Mouse (Mus musculus) testis, adult 2 months (tissue): ENCODE measurements at regions not wholly inside any gene's neighbourhood (a gene's known extent, or its start where the extent isn't known, plus 50 kb on each side); places are given as distances from the start of the nearest gene placed in this dataset.

Experiments
- H3K27ac ChIP-seq: fragments of 200-500 bp; 2 replicates; pipeline ENCODE4 v1.5.1; 2012; ENCODE audit warnings: low read depth, low read length; ENCODE audit not compliant: control insufficient read depth, insufficient read depth
- H3K27me3 ChIP-seq: fragments of 200-500 bp; 2 replicates; pipeline ENCODE4 v1.6.1; 2012; ENCODE audit warnings: mild to moderate bottlenecking, low read length, moderate library complexity; ENCODE audit not compliant: control insufficient read depth, insufficient read depth
- H3K36me3 ChIP-seq: fragments of 200-500 bp; 2 replicates; pipeline ENCODE4 v1.6.1; 2012; ENCODE audit warnings: mild to moderate bottlenecking, low read length; ENCODE audit not compliant: control insufficient read depth, insufficient read depth
- H3K4me1 ChIP-seq: fragments of 200-500 bp; 2 replicates; pipeline ENCODE4 v1.6.1; 2012; ENCODE audit warnings: low read length; ENCODE audit not compliant: control insufficient read depth, insufficient read depth
- H3K4me3 ChIP-seq: fragments of 200-500 bp; 2 replicates; pipeline ENCODE4 v1.5.1; 2012; ENCODE audit warnings: low read depth, mild to moderate bottlenecking, low read length, moderate library complexity, mixed read lengths; ENCODE audit not compliant: control insufficient read depth
- CTCF ChIP-seq: fragments of 200-500 bp; IDR thresholded peaks from 2 replicates; pipeline ENCODE4 v1.5.1; 2012; ENCODE audit warnings: low read depth, mild to moderate bottlenecking, inconsistent platforms, low read length, moderate library complexity; ENCODE audit not compliant: control insufficient read depth, insufficient read depth, insufficient replicate concordance
- POLR2A ChIP-seq: fragments of 200-500 bp; IDR thresholded peaks from 2 replicates; pipeline ENCODE4 v1.6.1; 2012; ENCODE audit warnings: low read depth, mild to moderate bottlenecking, inconsistent platforms, low read length, moderate library complexity; ENCODE audit not compliant: control insufficient read depth

DNA sequence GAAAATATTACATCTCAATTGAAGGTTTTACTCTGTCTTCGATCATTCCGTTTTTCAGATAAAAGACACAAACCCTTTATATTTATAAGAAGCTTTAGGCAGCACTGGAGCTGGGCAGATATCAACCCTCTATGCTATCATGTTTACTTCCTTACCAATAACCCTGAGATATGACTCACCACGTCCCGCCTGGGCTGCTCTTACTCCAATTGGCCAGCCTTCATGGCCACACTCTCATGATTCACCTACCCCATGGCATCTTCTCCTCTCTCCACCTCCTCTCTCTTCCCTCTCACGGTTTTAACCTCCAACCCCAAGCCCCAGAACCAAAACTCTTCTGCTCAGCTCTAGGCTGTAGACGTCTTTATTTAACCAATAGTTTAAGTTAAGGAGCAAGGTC is 171.9 kb upstream of the Ubl3 start:
- H3K36me3 ChIP-seq = no peaks in the 10 kb centered on the region
- TF ChIP-seq CTCF (no peak), POLR2A (no peak)
- no peaks in the 10 kb centered on the region for H3K4me1 ChIP-seq
- no peak overlapping the region for H3K4me3 ChIP-seq
- H3K27me3 ChIP-seq = no peaks in the 10 kb centered on the region
- no peak overlapping the region for H3K27ac ChIP-seq

DNA sequence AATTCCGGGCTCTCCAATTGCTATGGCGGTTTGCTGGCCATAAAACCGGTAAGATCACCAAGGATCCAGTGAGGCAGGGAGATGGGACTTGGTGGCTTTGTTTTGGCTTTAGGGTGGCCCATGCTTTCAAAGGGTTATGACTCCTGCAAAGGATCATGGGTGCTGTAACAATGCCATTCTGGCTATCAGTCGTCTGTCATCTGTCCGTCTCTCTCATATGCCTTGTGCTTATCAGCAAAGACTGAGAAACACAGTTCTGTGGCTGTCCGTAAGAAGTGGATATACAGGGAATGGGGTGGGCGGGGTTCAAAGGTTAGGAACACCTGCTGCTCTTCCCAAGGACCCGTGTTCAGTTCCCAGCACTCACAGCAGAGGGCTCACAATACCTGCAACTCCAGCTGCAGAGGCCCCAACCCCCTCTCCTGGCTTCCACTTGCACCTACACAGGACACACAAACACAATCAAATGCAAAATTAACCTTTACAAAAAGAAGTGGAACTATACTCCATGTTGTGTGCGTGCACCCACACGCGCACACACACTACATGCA is 171.2 kb upstream of the Ubl3 start:
- Histone ChIP-seq H3K27me3 (no peaks in the 10 kb centered on the region), H3K36me3 (no peaks in the 10 kb centered on the region), H3K4me3 (no peak overlapping the region), H3K4me1 (no peaks in the 10 kb centered on the region), H3K27ac (no peak overlapping the region)
- no peak for TF ChIP-seq POLR2A
- TF ChIP-seq CTCF = no peak

DNA sequence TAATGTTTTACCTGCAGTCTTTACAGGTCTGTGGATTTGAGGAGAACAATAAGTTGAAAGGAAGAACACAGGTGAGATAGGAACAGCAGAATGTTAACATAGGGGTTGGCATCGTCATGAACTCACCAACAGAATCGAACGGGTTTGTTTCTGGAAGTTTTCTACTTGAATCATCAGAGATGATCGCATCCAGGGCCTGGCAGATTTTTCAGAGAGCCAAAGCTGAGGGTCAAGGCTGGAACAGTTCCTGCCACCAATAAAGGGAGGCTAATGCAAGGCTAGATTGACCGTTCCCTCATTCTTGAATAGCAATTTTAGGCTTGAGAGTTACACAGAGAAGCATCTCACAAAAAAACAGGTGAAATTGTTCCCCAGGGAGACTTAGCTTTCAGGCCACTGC is 168.0 kb upstream of the Ubl3 start:
- Histone ChIP-seq H3K27me3 (no peaks in the 10 kb centered on the region), H3K4me1 (peaks cover 2% of the 10 kb centered on the region; the same call in 1 of the 2 replicates), H3K27ac (no peak overlapping the region), H3K4me3 (no peak overlapping the region), H3K36me3 (no peaks in the 10 kb centered on the region)
- TF ChIP-seq CTCF (no peak), POLR2A (no peak)

DNA sequence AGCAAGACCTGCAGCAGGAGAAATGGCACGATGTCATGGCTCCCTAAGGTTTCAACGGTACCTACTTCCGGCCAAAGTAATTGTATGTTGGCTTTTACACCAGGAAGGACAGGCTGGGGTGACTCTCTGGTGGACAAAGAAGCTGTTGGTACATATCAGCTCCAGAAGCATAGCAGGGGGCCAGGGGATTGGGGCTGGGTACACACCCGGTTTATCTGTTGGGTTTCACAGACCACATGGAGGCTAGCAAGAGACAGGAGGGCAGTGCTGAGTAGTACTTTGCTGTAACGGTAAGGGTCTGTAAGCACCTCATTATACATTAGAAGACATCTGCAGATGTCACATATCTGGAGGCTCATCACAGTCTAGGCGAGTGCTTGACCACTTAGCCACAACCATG is 164.0 kb upstream of the Ubl3 start:
- peak overlapping the region; percentile 19; the same call in 1 of the 2 replicates for H3K27ac ChIP-seq
- no peaks in the 10 kb centered on the region for H3K27me3 ChIP-seq
- H3K4me1 ChIP-seq = peaks cover 5% of the 10 kb centered on the region
- H3K4me3 ChIP-seq = no peak overlapping the region
- H3K36me3 ChIP-seq = no peaks in the 10 kb centered on the region
- TF ChIP-seq POLR2A (no peak), CTCF (no peak)

DNA sequence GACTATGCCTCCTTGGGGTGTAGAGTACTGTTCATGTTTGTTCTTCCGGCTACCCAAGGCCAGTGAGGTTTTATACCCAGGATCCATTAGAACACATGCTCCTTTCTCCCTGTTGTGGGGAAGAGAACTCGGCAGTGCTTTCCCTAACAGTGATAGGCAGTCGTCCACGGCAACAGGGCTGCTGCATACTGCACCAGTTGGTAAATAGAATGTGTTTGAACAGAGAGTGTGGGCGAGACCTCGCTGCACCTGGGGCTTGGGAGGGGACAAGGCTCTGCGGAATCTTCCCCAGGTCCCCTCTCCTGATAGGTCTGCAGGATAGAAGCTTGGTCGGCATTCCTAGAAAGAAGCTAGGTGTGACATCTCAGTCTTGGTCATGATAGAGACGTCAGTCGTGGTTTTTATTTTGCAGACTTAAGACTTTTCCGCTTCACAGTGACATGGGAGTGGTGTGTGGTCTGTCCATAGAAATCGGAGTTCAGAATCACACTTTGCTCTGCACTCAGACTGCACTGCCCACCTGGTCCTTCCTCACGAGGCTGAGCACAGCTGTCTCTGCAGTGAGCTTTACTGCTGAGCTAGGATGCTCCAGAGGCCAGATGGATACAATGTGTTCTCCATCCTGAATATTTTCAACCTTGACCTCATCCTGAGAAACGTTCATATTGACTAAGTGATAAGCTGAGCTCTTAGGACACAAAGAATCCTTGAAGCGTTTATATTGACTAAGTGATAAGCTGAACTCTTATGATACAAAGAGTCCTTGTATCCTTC is 162.8 kb upstream of the Ubl3 start:
- no peaks in the 10 kb centered on the region for H3K27me3 ChIP-seq
- peaks cover 5% of the 10 kb centered on the region for H3K4me1 ChIP-seq
- H3K27ac ChIP-seq = peak overlapping the region; percentile 71
- H3K4me3 ChIP-seq = no peak overlapping the region
- TF ChIP-seq CTCF = no peak
- TF ChIP-seq POLR2A = no peak; the same call in 1 of the 2 replicates
- H3K36me3 ChIP-seq = no peaks in the 10 kb centered on the region

DNA sequence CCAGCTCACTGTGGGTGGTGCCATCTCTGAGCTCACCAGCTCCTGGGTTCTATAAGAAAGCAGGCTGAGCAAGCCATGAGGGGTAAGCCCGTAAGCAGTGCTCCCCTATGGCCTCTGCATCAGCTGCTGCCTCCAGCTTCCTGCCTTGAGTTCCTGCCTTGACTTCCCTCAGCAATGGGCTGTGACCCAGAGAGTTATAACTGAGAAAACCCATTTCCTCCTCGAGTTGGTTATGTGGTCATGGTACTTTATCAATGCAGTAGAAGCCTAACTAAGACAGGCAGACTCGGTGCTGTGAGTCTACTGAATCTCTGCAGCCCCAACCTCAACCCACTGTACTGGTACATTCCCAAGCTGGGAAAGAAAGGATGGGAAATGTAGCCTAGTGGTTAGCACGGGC is 162.2 kb upstream of the Ubl3 start:
- no peak for TF ChIP-seq POLR2A
- TF ChIP-seq CTCF = no peak

DNA sequence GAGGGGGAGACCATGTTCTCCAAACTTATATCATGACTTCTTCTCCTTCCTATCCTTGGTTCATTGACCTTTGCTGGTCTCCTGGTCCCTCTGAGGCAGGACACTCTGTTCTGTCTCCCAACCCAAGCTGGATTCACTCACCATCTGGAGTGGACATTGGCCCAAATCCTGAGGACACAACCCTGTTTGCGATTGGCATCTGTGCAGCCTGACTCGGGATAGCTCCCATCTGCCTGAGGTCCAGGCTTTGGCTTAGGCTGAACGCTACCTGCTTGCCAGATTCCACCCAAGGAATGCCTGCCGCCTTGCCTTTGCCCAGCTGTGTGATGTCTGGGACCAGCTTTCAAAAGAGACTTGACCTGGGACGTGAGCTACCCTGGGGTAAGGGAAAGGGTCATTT is 161.2 kb upstream of the Ubl3 start:
- Histone ChIP-seq H3K4me1 (peaks cover 8% of the 10 kb centered on the region), H3K4me3 (no peak overlapping the region), H3K36me3 (no peaks in the 10 kb centered on the region), H3K27ac (no peak overlapping the region), H3K27me3 (no peaks in the 10 kb centered on the region)
- TF ChIP-seq POLR2A (no peak), CTCF (no peak)

More for the DNA sequence above, 162.2 kb upstream of the Ubl3 start:
- Histone ChIP-seq H3K27ac (peak overlapping the region; percentile 71; the same call in 1 of the 2 replicates), H3K4me1 (peaks cover 5% of the 10 kb centered on the region), H3K4me3 (no peak overlapping the region), H3K27me3 (no peaks in the 10 kb centered on the region), H3K36me3 (no peaks in the 10 kb centered on the region)

DNA sequence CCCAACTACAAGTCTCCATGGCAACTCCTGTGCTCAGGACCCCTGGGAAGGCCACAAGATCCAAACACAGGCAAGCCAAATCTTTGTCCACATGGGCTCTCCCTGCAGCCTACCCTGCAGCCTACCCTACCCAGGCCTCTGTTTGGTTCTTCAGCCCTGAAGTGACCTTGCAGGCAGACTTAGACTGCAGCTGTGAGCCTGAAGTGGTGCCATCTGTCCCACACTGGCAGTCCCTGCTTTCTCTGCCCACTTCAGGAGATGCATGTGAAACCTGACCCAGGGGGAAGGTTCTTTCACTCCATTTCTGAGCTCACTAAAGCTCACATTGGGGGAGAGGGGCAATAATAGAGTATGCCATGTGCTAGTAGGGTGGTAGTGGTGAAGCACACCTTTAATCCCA is 160.4 kb upstream of the Ubl3 start:
- Histone ChIP-seq H3K27ac (no peak overlapping the region), H3K4me1 (peaks cover 8% of the 10 kb centered on the region), H3K36me3 (no peaks in the 10 kb centered on the region), H3K27me3 (no peaks in the 10 kb centered on the region), H3K4me3 (no peak overlapping the region)
- TF ChIP-seq CTCF (no peak), POLR2A (no peak)
